Mouse (Mus musculus): ENCODE measurements around the gene Nit2. TPM values are rescaled to one million over a fixed set of nuclear protein-coding genes. Genes with fewer than 3 reads are reported as not detected.

Gene Nit2
- polyA plus RNA-seq, 1 experiment: 15.1 TPM

- H3K4me3 ChIP-seq (ENCODE audit: insufficient read depth, low read length): no peak overlapping the region
- no peak overlapping the region for H3K27ac ChIP-seq (ENCODE audit: insufficient read depth, low read length)
- TF ChIP-seq POLR2A (IDR thresholded peaks at IDR 0.05; ENCODE audit: extremely low read depth, insufficient read depth, low read length): no peak
- no peak for TF ChIP-seq CTCF (IDR thresholded peaks at IDR 0.05; ENCODE audit: extremely low read depth, insufficient read depth, low read length)
- H3K4me1 ChIP-seq (ENCODE audit: control insufficient read depth, insufficient read depth, low read length): no peaks in the 10 kb centered on the region
These were observed 49.6 kb downstream of the Nit2 start for GRCm38 (mm10) chr16:57117562-57117961.

GRCm38 (mm10) chr16:57116066-57116465, 51.1 kb downstream of the Nit2 start:
- H3K4me3 ChIP-seq (ENCODE audit: insufficient read depth, low read length): no peak overlapping the region
- TF ChIP-seq CTCF (IDR thresholded peaks at IDR 0.05; ENCODE audit: extremely low read depth, insufficient read depth, low read length) (peak; percentile 31; the same call in 1 of the 2 replicates), POLR2A (IDR thresholded peaks at IDR 0.05; ENCODE audit: extremely low read depth, insufficient read depth, low read length) (no peak)
- H3K27ac ChIP-seq (ENCODE audit: insufficient read depth, low read length): no peak overlapping the region
- H3K4me1 ChIP-seq (ENCODE audit: control insufficient read depth, insufficient read depth, low read length): no peaks in the 10 kb centered on the region

Other genes with a start within 250 kb of the Nit2 start
- 0.58 and 0.98 TPM in 2 replicates for gene Lnp1, start 239.3 kb downstream of the Nit2 start, polyA plus RNA-seq (2012; rRNA removed)
- 0.06 TPM in 1 of 2 replicates, not detected in the other for gene Tmem45a2, start 96.0 kb downstream of the Nit2 start, polyA plus RNA-seq (2012; rRNA removed)
- gene Tomm70a, start 45.6 kb downstream of the Nit2 start, polyA plus RNA-seq (2012; rRNA removed): 53.3 and 56.2 TPM in 2 replicates
- 39.7 and 40.9 TPM in 2 replicates for gene Tbc1d23, start 64.2 kb upstream of the Nit2 start, polyA plus RNA-seq (2012; rRNA removed)
- gene Tmem30c, start 125.5 kb upstream of the Nit2 start, polyA plus RNA-seq (2012; rRNA removed): 0.98 and 1.4 TPM in 2 replicates
- 2.3 and 3.0 TPM in 2 replicates for gene Filip1l, start 185.8 kb upstream of the Nit2 start, polyA plus RNA-seq (2012; rRNA removed)